Mouse (Mus musculus) hindbrain, embryonic 16.5 days (tissue): Measurements from ENCODE around the gene Eif4b. TPM values are rescaled to one million over a fixed set of nuclear protein-coding genes. Genes with fewer than 3 reads are reported as not detected.
A peak's percentile ranks its signal among the peaks of the same experiment; 100 is the strongest.

ENCODE experiments used
- ATAC-seq: fragments of 200-750 bp; cut with Nextera tagmentation; 2 replicates; pipeline ENCODE4 v1.8.0; 2017; ENCODE audit warnings: moderate TSS enrichment, moderate library complexity
- H3K27ac ChIP-seq: fragments of 300-500 bp; sonication (generic); 2 replicates; pipeline ENCODE4 v1.5.1; 2014; ENCODE audit warnings: low read depth, mild to moderate bottlenecking, control low read depth, low read length, moderate library complexity
- H3K27me3 ChIP-seq: fragments of 300-500 bp; sonication (generic); replicated peaks from 2 replicates; pipeline ENCODE4 v1.6.1; 2014; ENCODE audit warnings: low read length; ENCODE audit not compliant: control insufficient read depth, insufficient read depth
- H3K36me3 ChIP-seq: fragments of 300-500 bp; sonication (generic); 2 replicates; pipeline ENCODE4 v1.6.1; 2014; ENCODE audit warnings: mild to moderate bottlenecking, low read length, moderate library complexity, mixed read lengths; ENCODE audit not compliant: control insufficient read depth, insufficient read depth
- H3K4me1 ChIP-seq: fragments of 300-500 bp; sonication (generic); 2 replicates; pipeline ENCODE4 v1.6.1; 2014; ENCODE audit warnings: low read depth, low read length; ENCODE audit not compliant: control insufficient read depth, insufficient read depth
- H3K4me2 ChIP-seq: fragments of 300-500 bp; sonication (generic); 2 replicates; pipeline ENCODE4 v1.6.1; 2014; ENCODE audit warnings: mild to moderate bottlenecking, low read length, control low read depth, moderate library complexity
- H3K4me3 ChIP-seq: fragments of 300-500 bp; sonication (generic); 2 replicates; pipeline ENCODE4 v1.5.1; 2014; ENCODE audit warnings: mild to moderate bottlenecking, low read length, control low read depth, moderate library complexity
- H3K9ac ChIP-seq: fragments of 300-500 bp; sonication (generic); 2 replicates; pipeline ENCODE4 v1.6.1; 2014; ENCODE audit warnings: low read depth, mild to moderate bottlenecking, control low read depth, low read length, moderate library complexity
- H3K9me3 ChIP-seq: fragments of 300-500 bp; sonication (generic); 2 replicates; pipeline ENCODE4 v1.6.1; 2014; ENCODE audit warnings: mild to moderate bottlenecking, low read length, moderate library complexity; ENCODE audit not compliant: control insufficient read depth
- WGBS: fragments of 180-500 bp; shearing (Covaris S2); extraction: QIAGEN DNeasy Blood & Tissue Kit; methylation state at CpG from one replicate; pipeline ENCODE4 v1.1.7; 2014; 5-methylcytosine and 5-hydroxymethylcytosine counted together
- polyA plus RNA-seq: library from polyadenylated mRNA; unstranded; fragments of >200 nt; fragmentation: Nextera tagmentation; extraction: Ambion mirVana; gene quantifications from 2 replicates; pipeline ENCODE4 v1.2.1, GENCODE M21; 2015

The Eif4b gene
- polyA plus RNA-seq, 1 experiment from 2014 or later, result 76.0 TPM

GRCm38 (mm10) chr15:102119121-102119830 lies 45.7 kb downstream of the Eif4b start:
- 68% methylated on average over 8 of the region's 8 CpGs for WGBS
- H3K36me3 ChIP-seq, result peaks cover 19% of the 10 kb centered on the region

GRCm38 (mm10) chr15:102119831-102120170 lies 46.2 kb downstream of the Eif4b start:
- no peak overlapping the region for H3K27ac ChIP-seq
- 77% methylated on average over 2 of the region's 2 CpGs for WGBS
- peaks cover 18% of the 10 kb centered on the region for H3K4me1 ChIP-seq
- no peaks in the 10 kb centered on the region for H3K27me3 ChIP-seq
- H3K36me3 ChIP-seq, result peaks cover 24% of the 10 kb centered on the region
- no peaks in the 10 kb centered on the region for H3K9me3 ChIP-seq
- no peak overlapping the region for H3K4me2 ChIP-seq
- H3K9ac ChIP-seq, result no peak overlapping the region
- no peak overlapping the region for H3K4me3 ChIP-seq
- ATAC-seq, result no peak

More at GRCm38 (mm10) chr15:102119121-102119830, 45.7 kb downstream of the Eif4b start:
- no peak for ATAC-seq
- Histone ChIP-seq H3K27ac (no peak overlapping the region), H3K4me3 (no peak overlapping the region), H3K4me2 (no peak overlapping the region), H3K9ac (no peak overlapping the region), H3K27me3 (no peaks in the 10 kb centered on the region), H3K9me3 (no peaks in the 10 kb centered on the region), H3K4me1 (peaks cover 18% of the 10 kb centered on the region)

- peaks cover 27% of the 10 kb centered on the region for H3K36me3 ChIP-seq
- ATAC-seq, result no peak
- 78% methylated on average over 5 of the region's 5 CpGs for WGBS
- no peak overlapping the region for H3K4me2 ChIP-seq
- H3K4me1 ChIP-seq, result peaks cover 18% of the 10 kb centered on the region
- H3K4me3 ChIP-seq, result no peak overlapping the region
- H3K9ac ChIP-seq, result no peak overlapping the region
- H3K27me3 ChIP-seq, result no peaks in the 10 kb centered on the region
- no peaks in the 10 kb centered on the region for H3K9me3 ChIP-seq
- H3K27ac ChIP-seq, result no peak overlapping the region
These were observed 47.0 kb downstream of the Eif4b start for GRCm38 (mm10) chr15:102120530-102120929.

GRCm38 (mm10) chr15:102126303-102126702 lies 52.7 kb downstream of the Eif4b start:
- H3K27me3 ChIP-seq, result no peaks in the 10 kb centered on the region
- no peak overlapping the region for H3K27ac ChIP-seq
- WGBS, result 43% methylated on average over 2 of the region's 2 CpGs
- H3K4me3 ChIP-seq, result no peak overlapping the region
- no peak overlapping the region for H3K9ac ChIP-seq
- H3K36me3 ChIP-seq, result peaks cover 41% of the 10 kb centered on the region
- no peaks in the 10 kb centered on the region for H3K9me3 ChIP-seq
- H3K4me1 ChIP-seq, result no peaks in the 10 kb centered on the region; the same call in 1 of the 2 replicates
- no peak for ATAC-seq
- H3K4me2 ChIP-seq, result no peak overlapping the region

GRCm38 (mm10) chr15:102133314-102133713 lies 59.7 kb downstream of the Eif4b start:
- peaks cover 26% of the 10 kb centered on the region for H3K36me3 ChIP-seq
- 85% methylated on average over 9 of the region's 9 CpGs for WGBS
- no peak overlapping the region for H3K9ac ChIP-seq
- no peak overlapping the region for H3K27ac ChIP-seq
- no peak overlapping the region for H3K4me2 ChIP-seq
- no peak for ATAC-seq
- peaks cover 13% of the 10 kb centered on the region for H3K4me1 ChIP-seq
- no peaks in the 10 kb centered on the region for H3K27me3 ChIP-seq
- no peak overlapping the region for H3K4me3 ChIP-seq
- no peaks in the 10 kb centered on the region for H3K9me3 ChIP-seq

GRCm38 (mm10) chr15:102134709-102135108 lies 61.1 kb downstream of the Eif4b start:
- ATAC-seq, result no peak
- Histone ChIP-seq H3K27ac (no peak overlapping the region), H3K4me3 (no peak overlapping the region; the same call in 1 of the 2 replicates), H3K9ac (no peak overlapping the region), H3K4me2 (peak overlapping the region; percentile 64), H3K9me3 (no peaks in the 10 kb centered on the region), H3K4me1 (peaks cover 13% of the 10 kb centered on the region), H3K27me3 (no peaks in the 10 kb centered on the region), H3K36me3 (peaks cover 23% of the 10 kb centered on the region)
- 85% methylated on average over 2 of the region's 2 CpGs for WGBS

GRCm38 (mm10) chr15:102135522-102136128 lies 62.1 kb downstream of the Eif4b start:
- Histone ChIP-seq H3K9me3 (no peaks in the 10 kb centered on the region), H3K36me3 (peaks cover 14% of the 10 kb centered on the region), H3K9ac (peak overlapping the region; percentile 95), H3K4me3 (peak overlapping the region; percentile 86), H3K27ac (peak overlapping the region; percentile 88), H3K27me3 (no peaks in the 10 kb centered on the region), H3K4me1 (peaks cover 13% of the 10 kb centered on the region), H3K4me2 (peak overlapping the region; percentile 64)
- peak; percentile 77 for ATAC-seq
- WGBS, result 4% methylated on average over 27 of the region's 35 CpGs

GRCm38 (mm10) chr15:102136129-102136758 lies 62.7 kb downstream of the Eif4b start, which contains the start of gene Spryd3:
Spryd3 (minus strand) TSS chr15:102136234.
- ATAC-seq, result peak; percentile 99
- Histone ChIP-seq H3K9ac (peak within 1 kb of the TSS; percentile 95), H3K27me3 (no peaks in the 10 kb centered on the region), H3K4me2 (peak within 1 kb of the TSS; percentile 64), H3K36me3 (peaks cover 10% of the 10 kb centered on the region; the same call in 1 of the 2 replicates), H3K27ac (peak within 1 kb of the TSS; percentile 88), H3K4me1 (peaks cover 13% of the 10 kb centered on the region), H3K4me3 (peak within 1 kb of the TSS; percentile 86), H3K9me3 (no peaks in the 10 kb centered on the region)
- 0% methylated on average over 50 of the region's 50 CpGs for WGBS

GRCm38 (mm10) chr15:102141120-102141519 lies 67.5 kb downstream of the Eif4b start:
- Histone ChIP-seq H3K9me3 (no peaks in the 10 kb centered on the region), H3K27me3 (peaks cover 26% of the 10 kb centered on the region), H3K4me2 (no peak overlapping the region), H3K9ac (no peak overlapping the region), H3K4me3 (no peak overlapping the region), H3K27ac (no peak overlapping the region), H3K4me1 (peaks cover 6% of the 10 kb centered on the region), H3K36me3 (no peaks in the 10 kb centered on the region)
- no peak for ATAC-seq
- WGBS, result 91% methylated on average over 5 of the region's 5 CpGs
